Mouse (Mus musculus) frontal cortex, postnatal 14 days (tissue): ENCODE measurements around the gene Mtch1.

ENCODE experiments used
- DNase-seq, 2 experiments: peaks; one replicate each; pipeline ENCODE4 v3.0.0; 2022; ENCODE audit warnings: low spot score in 2 of 2

Gene Mtch1

GRCm38 (mm10) chr17:29305871-29306270 lies 41.9 kb downstream of the Mtch1 start:
- no peak for DNase-seq

- DNase-seq = no peak
Observed at GRCm38 (mm10) chr17:29305058-29305806, 42.5 kb downstream of the Mtch1 start.

GRCm38 (mm10) chr17:29304376-29305057 lies 43.2 kb downstream of the Mtch1 start:
- DNase-seq = no peak

- no peak for DNase-seq
Observed at GRCm38 (mm10) chr17:29303856-29304255, 43.9 kb downstream of the Mtch1 start.

- no peak for DNase-seq
Observed at GRCm38 (mm10) chr17:29303087-29303486, 44.6 kb downstream of the Mtch1 start.

- DNase-seq = no peak
Observed at GRCm38 (mm10) chr17:29302149-29302548, 45.6 kb downstream of the Mtch1 start.

- DNase-seq = no peak
Observed at GRCm38 (mm10) chr17:29301421-29301820, 46.3 kb downstream of the Mtch1 start.

- DNase-seq = no peak
Observed at GRCm38 (mm10) chr17:29300926-29301325, 46.8 kb downstream of the Mtch1 start.

GRCm38 (mm10) chr17:29299282-29299681 lies 48.5 kb downstream of the Mtch1 start:
- no peak for DNase-seq

GRCm38 (mm10) chr17:29297813-29298212 lies 49.9 kb downstream of the Mtch1 start:
- no peak for DNase-seq

GRCm38 (mm10) chr17:29297321-29297720 lies 50.4 kb downstream of the Mtch1 start:
- DNase-seq = no peak

- no peak for DNase-seq
Observed at GRCm38 (mm10) chr17:29295835-29296234, 51.9 kb downstream of the Mtch1 start.

- DNase-seq = no peak
Observed at GRCm38 (mm10) chr17:29293807-29294605, 53.7 kb downstream of the Mtch1 start.

- DNase-seq = no peak
Observed at GRCm38 (mm10) chr17:29292996-29293395, 54.7 kb downstream of the Mtch1 start.

GRCm38 (mm10) chr17:29291793-29292192 lies 55.9 kb downstream of the Mtch1 start:
- no peak for DNase-seq

- DNase-seq = no peak
Observed at GRCm38 (mm10) chr17:29282216-29282952, 65.3 kb downstream of the Mtch1 start.
